Mouse (Mus musculus): ENCODE measurements around the gene Ramp2. TPM values are rescaled to one million over a fixed set of nuclear protein-coding genes. Genes with fewer than 3 reads are reported as not detected.
A peak's percentile ranks its signal among the peaks of the same experiment; 100 is the strongest.

The Ramp2 gene
- polyA plus RNA-seq, 1 experiment from 2014 or later = 95.8 TPM

GRCm38 (mm10) chr11:101248258-101248994 is 2.6 kb downstream of the Ramp2 start:
- peak; percentile 27; the same call in 1 of the 2 replicates for ATAC-seq (ENCODE audit: insufficient read depth, low FRiP score)
- 34% methylated on average over 14 of the region's 14 CpGs for WGBS
- Histone ChIP-seq H3K36me3 (ENCODE audit: control insufficient read depth, insufficient read depth, low read length) (no peaks in the 10 kb centered on the region), H3K9me3 (replicated peaks; ENCODE audit: control insufficient read depth, low read length) (no peaks in the 10 kb centered on the region), H3K27me3 (ENCODE audit: control insufficient read depth, insufficient read depth, low read length) (no peaks in the 10 kb centered on the region), H3K27ac (ENCODE audit: low read length) (peak overlapping the region; percentile 9), H3K4me2 (ENCODE audit: low read depth, low read length) (peak overlapping the region; percentile 91), H3K9ac (ENCODE audit: low read length) (0 out of 2 replicates have a peak overlapping the region, but pooled peaks have one; percentile 14), H3K4me3 (replicated peaks; ENCODE audit: low read length) (0 out of 2 replicates have a peak overlapping the region, but pooled peaks have one; percentile 74), H3K4me1 (ENCODE audit: control insufficient read depth, insufficient read depth, low read length) (peaks cover 24% of the 10 kb centered on the region)

- Histone ChIP-seq H3K36me3 (ENCODE audit: control insufficient read depth, insufficient read depth, low read length) (0 out of 2 replicates have a peak, but pooled peaks cover 2% of the 10 kb centered on the region), H3K4me2 (ENCODE audit: low read depth, low read length) (no peak overlapping the region), H3K9me3 (replicated peaks; ENCODE audit: control insufficient read depth, low read length) (no peaks in the 10 kb centered on the region), H3K4me3 (replicated peaks; ENCODE audit: low read length) (no peak overlapping the region), H3K27ac (ENCODE audit: low read length) (no peak overlapping the region), H3K4me1 (ENCODE audit: control insufficient read depth, insufficient read depth, low read length) (peaks cover 29% of the 10 kb centered on the region), H3K9ac (ENCODE audit: low read length) (no peak overlapping the region), H3K27me3 (ENCODE audit: control insufficient read depth, insufficient read depth, low read length) (no peaks in the 10 kb centered on the region)
- 76% methylated on average over 2 of the region's 2 CpGs for WGBS
- no peak for ATAC-seq (ENCODE audit: insufficient read depth, low FRiP score)
Measured at GRCm38 (mm10) chr11:101251031-101251430, 5.2 kb downstream of the Ramp2 start.

- Histone ChIP-seq H3K4me3 (replicated peaks; ENCODE audit: low read length) (peak overlapping the region; percentile 79), H3K27me3 (ENCODE audit: control insufficient read depth, insufficient read depth, low read length) (no peaks in the 10 kb centered on the region), H3K36me3 (ENCODE audit: control insufficient read depth, insufficient read depth, low read length) (0 out of 2 replicates have a peak, but pooled peaks cover 6% of the 10 kb centered on the region), H3K27ac (ENCODE audit: low read length) (peak overlapping the region; percentile 95), H3K4me1 (ENCODE audit: control insufficient read depth, insufficient read depth, low read length) (peaks cover 20% of the 10 kb centered on the region), H3K9ac (ENCODE audit: low read length) (peak overlapping the region; percentile 94), H3K4me2 (ENCODE audit: low read depth, low read length) (peak overlapping the region; percentile 96), H3K9me3 (replicated peaks; ENCODE audit: control insufficient read depth, low read length) (no peaks in the 10 kb centered on the region)
- WGBS = 3% methylated on average over 7 of the region's 7 CpGs
- 0 out of 2 replicates have a peak, but pooled peaks have one; percentile 20 for ATAC-seq (ENCODE audit: insufficient read depth, low FRiP score)
Measured at GRCm38 (mm10) chr11:101252941-101253340, 7.1 kb downstream of the Ramp2 start.

GRCm38 (mm10) chr11:101253613-101254389 is 8.0 kb downstream of the Ramp2 start, which contains the start of gene Vps25:
TSS of gene Vps25 (plus strand) at chr11:101253707.
- Histone ChIP-seq H3K4me1 (ENCODE audit: control insufficient read depth, insufficient read depth, low read length) (peaks cover 20% of the 10 kb centered on the region), H3K27me3 (ENCODE audit: control insufficient read depth, insufficient read depth, low read length) (no peaks in the 10 kb centered on the region), H3K36me3 (ENCODE audit: control insufficient read depth, insufficient read depth, low read length) (peaks cover 7% of the 10 kb centered on the region; the same call in 1 of the 2 replicates), H3K4me2 (ENCODE audit: low read depth, low read length) (peak within 1 kb of the TSS; percentile 96), H3K4me3 (replicated peaks; ENCODE audit: low read length) (peak within 1 kb of the TSS; percentile 79), H3K27ac (ENCODE audit: low read length) (peak within 1 kb of the TSS; percentile 95), H3K9me3 (replicated peaks; ENCODE audit: control insufficient read depth, low read length) (no peaks in the 10 kb centered on the region), H3K9ac (ENCODE audit: low read length) (peak within 1 kb of the TSS; percentile 94)
- peak; percentile 85; the same call in 1 of the 2 replicates for ATAC-seq (ENCODE audit: insufficient read depth, low FRiP score)
- under 1% methylated on average over 40 of the region's 40 CpGs for WGBS

- Histone ChIP-seq H3K27me3 (ENCODE audit: control insufficient read depth, insufficient read depth, low read length) (no peaks in the 10 kb centered on the region), H3K4me3 (replicated peaks; ENCODE audit: low read length) (no peak overlapping the region), H3K9me3 (replicated peaks; ENCODE audit: control insufficient read depth, low read length) (no peaks in the 10 kb centered on the region), H3K4me1 (ENCODE audit: control insufficient read depth, insufficient read depth, low read length) (peaks cover 36% of the 10 kb centered on the region), H3K36me3 (ENCODE audit: control insufficient read depth, insufficient read depth, low read length) (peaks cover 9% of the 10 kb centered on the region; the same call in 1 of the 2 replicates), H3K27ac (ENCODE audit: low read length) (no peak overlapping the region; the same call in 1 of the 2 replicates), H3K9ac (ENCODE audit: low read length) (no peak overlapping the region), H3K4me2 (ENCODE audit: low read depth, low read length) (no peak overlapping the region)
- no peak for ATAC-seq (ENCODE audit: insufficient read depth, low FRiP score)
- 82% methylated on average over 13 of the region's 13 CpGs for WGBS
Measured at GRCm38 (mm10) chr11:101255826-101256775, 10.3 kb downstream of the Ramp2 start.

- no peaks in the 10 kb centered on the region for H3K9me3 ChIP-seq (replicated peaks; ENCODE audit: control insufficient read depth, low read length)
- H3K27ac ChIP-seq (ENCODE audit: low read length) = peak overlapping the region; percentile 93
- H3K27me3 ChIP-seq (ENCODE audit: control insufficient read depth, insufficient read depth, low read length) = peaks cover 8% of the 10 kb centered on the region
- H3K36me3 ChIP-seq (ENCODE audit: control insufficient read depth, insufficient read depth, low read length) = peaks cover 9% of the 10 kb centered on the region; the same call in 1 of the 2 replicates
- peak overlapping the region; percentile 62 for H3K4me3 ChIP-seq (replicated peaks; ENCODE audit: low read length)
- peak overlapping the region; percentile 83 for H3K9ac ChIP-seq (ENCODE audit: low read length)
- 7% methylated on average over 6 of the region's 6 CpGs for WGBS
- peaks cover 41% of the 10 kb centered on the region for H3K4me1 ChIP-seq (ENCODE audit: control insufficient read depth, insufficient read depth, low read length)
- peak overlapping the region; percentile 88 for H3K4me2 ChIP-seq (ENCODE audit: low read depth, low read length)
- ATAC-seq (ENCODE audit: insufficient read depth, low FRiP score) = peak; percentile 31
Measured at GRCm38 (mm10) chr11:101259261-101259712, 13.5 kb downstream of the Ramp2 start.

GRCm38 (mm10) chr11:101259948-101260825 is 14.4 kb downstream of the Ramp2 start, which contains the start of gene Wnk4:
TSS of gene Wnk4 (plus strand) at chr11:101260567.
- WGBS = under 1% methylated on average over 42 of the region's 43 CpGs
- H3K4me1 ChIP-seq (ENCODE audit: control insufficient read depth, insufficient read depth, low read length) = peaks cover 42% of the 10 kb centered on the region
- peak; percentile 86 for ATAC-seq (ENCODE audit: insufficient read depth, low FRiP score)
- H3K9ac ChIP-seq (ENCODE audit: low read length) = peak within 1 kb of the TSS; percentile 83
- H3K4me3 ChIP-seq (replicated peaks; ENCODE audit: low read length) = peak within 1 kb of the TSS; percentile 62
- peaks cover 9% of the 10 kb centered on the region; the same call in 1 of the 2 replicates for H3K36me3 ChIP-seq (ENCODE audit: control insufficient read depth, insufficient read depth, low read length)
- peaks cover 13% of the 10 kb centered on the region for H3K27me3 ChIP-seq (ENCODE audit: control insufficient read depth, insufficient read depth, low read length)
- peak within 1 kb of the TSS; percentile 93 for H3K27ac ChIP-seq (ENCODE audit: low read length)
- no peaks in the 10 kb centered on the region for H3K9me3 ChIP-seq (replicated peaks; ENCODE audit: control insufficient read depth, low read length)
- peak within 1 kb of the TSS; percentile 88 for H3K4me2 ChIP-seq (ENCODE audit: low read depth, low read length)

Measured in stomach, embryonic 16.5 days (tissue).